Mouse (Mus musculus) forebrain, embryonic 16.5 days (tissue): ENCODE measurements around the gene Trim71. TPM values are rescaled to one million over a fixed set of nuclear protein-coding genes. Genes with fewer than 3 reads are reported as not detected.

ENCODE experiments used
- ATAC-seq: fragments of 200-750 bp; cut with Nextera tagmentation; 2 replicates; pipeline ENCODE4 v1.8.0; 2017; ENCODE audit warnings: mild to moderate bottlenecking, moderate library complexity
- H3K27ac ChIP-seq: fragments of 300-500 bp; sonication (generic); 2 replicates; pipeline ENCODE4 v1.5.1; 2014; ENCODE audit warnings: low read length, control low read depth
- H3K27me3 ChIP-seq: fragments of 300-500 bp; sonication (generic); replicated peaks from 2 replicates; pipeline ENCODE4 v1.6.1; 2014; ENCODE audit warnings: low read length; ENCODE audit not compliant: control insufficient read depth, insufficient read depth
- H3K36me3 ChIP-seq: fragments of 300-500 bp; sonication (generic); 2 replicates; pipeline ENCODE4 v1.6.1; 2014; ENCODE audit not compliant: control insufficient read depth, insufficient read depth
- H3K4me1 ChIP-seq: fragments of 300-500 bp; sonication (generic); replicated peaks from 2 replicates; pipeline ENCODE4 v1.6.1; 2014; ENCODE audit warnings: low read length; ENCODE audit not compliant: control insufficient read depth, insufficient read depth
- H3K4me2 ChIP-seq: fragments of 300-500 bp; sonication (generic); 2 replicates; pipeline ENCODE4 v1.6.1; 2014; ENCODE audit warnings: mild to moderate bottlenecking, low read length, control low read depth
- H3K4me3 ChIP-seq: fragments of 300-500 bp; sonication (generic); replicated peaks from 2 replicates; pipeline ENCODE4 v1.5.1; 2014; ENCODE audit warnings: mild to moderate bottlenecking, low read length, control low read depth
- H3K9ac ChIP-seq: fragments of 300-500 bp; sonication (generic); replicated peaks from 2 replicates; pipeline ENCODE4 v1.6.1; 2014; ENCODE audit warnings: low read depth, low read length, control low read depth
- H3K9me3 ChIP-seq: fragments of 300-500 bp; sonication (generic); 2 replicates; pipeline ENCODE4 v1.6.1; 2016; ENCODE audit warnings: low read length; ENCODE audit not compliant: control insufficient read depth
- WGBS: fragments of 180-500 bp; shearing (Covaris S2); extraction: QIAGEN DNeasy Blood & Tissue Kit; methylation state at CpG from one replicate; pipeline ENCODE4 v1.1.7; 2014; 5-methylcytosine and 5-hydroxymethylcytosine counted together
- polyA plus RNA-seq: library from polyadenylated mRNA; unstranded; fragments of >200 nt; fragmentation: Nextera tagmentation; extraction: Ambion mirVana; gene quantifications from 2 replicates; pipeline ENCODE4 v1.2.1, GENCODE M21; 2015

Gene Trim71
- polyA plus RNA-seq, 1 experiment from 2014 or later: 0.13 TPM

DNA sequence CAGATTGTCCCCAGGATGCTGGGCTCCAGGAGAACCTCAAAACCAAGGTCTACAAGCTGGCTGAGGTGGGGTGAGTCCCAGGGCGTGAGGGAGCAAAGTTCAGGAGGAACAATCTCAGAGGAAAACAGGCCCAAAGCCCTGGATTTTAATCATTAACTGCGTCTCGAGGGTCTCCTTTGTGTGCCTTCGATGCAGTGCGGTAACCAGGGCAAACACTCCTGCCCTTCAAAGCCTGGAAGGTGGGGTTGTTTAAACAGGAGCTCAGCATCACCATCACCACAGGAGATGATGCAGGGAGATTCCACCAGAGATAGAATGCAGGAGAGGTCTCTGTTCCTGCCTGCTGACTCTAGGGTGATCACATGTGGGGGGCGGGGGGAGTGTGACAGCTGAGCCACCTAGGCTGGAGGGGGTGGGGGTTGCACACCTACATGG lies 16.5 kb downstream of the Trim71 start:
- H3K4me2 ChIP-seq: no peak overlapping the region
- peaks cover 14% of the 10 kb centered on the region for H3K27me3 ChIP-seq
- H3K9me3 ChIP-seq: no peaks in the 10 kb centered on the region
- no peak overlapping the region for H3K27ac ChIP-seq
- H3K4me1 ChIP-seq: peaks cover 9% of the 10 kb centered on the region
- ATAC-seq: no peak
- no peak overlapping the region for H3K4me3 ChIP-seq
- no peak overlapping the region for H3K9ac ChIP-seq
- WGBS: 15% methylated on average over 6 of the region's 6 CpGs
- no peaks in the 10 kb centered on the region for H3K36me3 ChIP-seq

DNA sequence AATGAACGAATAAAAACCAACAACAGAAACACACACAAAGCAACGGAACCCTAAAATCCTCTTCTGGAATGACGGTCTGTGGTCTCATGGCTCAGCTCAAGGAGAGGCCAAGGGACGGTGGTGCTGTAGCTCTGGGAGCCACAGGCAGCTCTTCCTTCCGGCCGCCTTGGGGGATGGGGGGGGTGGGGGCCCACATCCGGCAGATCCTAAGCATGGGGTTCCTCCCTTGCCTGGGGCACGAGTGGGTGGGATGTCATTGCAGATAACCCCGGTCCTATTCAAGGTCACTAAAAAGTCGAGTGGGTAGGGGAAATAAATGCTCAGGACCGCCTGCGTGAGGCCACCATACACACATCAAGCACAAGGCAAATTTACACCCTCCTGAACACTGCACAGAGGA lies 17.4 kb downstream of the Trim71 start:
- H3K4me3 ChIP-seq: no peak overlapping the region
- H3K4me1 ChIP-seq: peaks cover 9% of the 10 kb centered on the region
- H3K9ac ChIP-seq: no peak overlapping the region
- WGBS: 77% methylated on average over 12 of the region's 12 CpGs
- no peaks in the 10 kb centered on the region for H3K36me3 ChIP-seq
- no peaks in the 10 kb centered on the region for H3K9me3 ChIP-seq
- ATAC-seq: no peak
- H3K27ac ChIP-seq: no peak overlapping the region
- no peak overlapping the region for H3K4me2 ChIP-seq
- H3K27me3 ChIP-seq: peaks cover 14% of the 10 kb centered on the region

DNA sequence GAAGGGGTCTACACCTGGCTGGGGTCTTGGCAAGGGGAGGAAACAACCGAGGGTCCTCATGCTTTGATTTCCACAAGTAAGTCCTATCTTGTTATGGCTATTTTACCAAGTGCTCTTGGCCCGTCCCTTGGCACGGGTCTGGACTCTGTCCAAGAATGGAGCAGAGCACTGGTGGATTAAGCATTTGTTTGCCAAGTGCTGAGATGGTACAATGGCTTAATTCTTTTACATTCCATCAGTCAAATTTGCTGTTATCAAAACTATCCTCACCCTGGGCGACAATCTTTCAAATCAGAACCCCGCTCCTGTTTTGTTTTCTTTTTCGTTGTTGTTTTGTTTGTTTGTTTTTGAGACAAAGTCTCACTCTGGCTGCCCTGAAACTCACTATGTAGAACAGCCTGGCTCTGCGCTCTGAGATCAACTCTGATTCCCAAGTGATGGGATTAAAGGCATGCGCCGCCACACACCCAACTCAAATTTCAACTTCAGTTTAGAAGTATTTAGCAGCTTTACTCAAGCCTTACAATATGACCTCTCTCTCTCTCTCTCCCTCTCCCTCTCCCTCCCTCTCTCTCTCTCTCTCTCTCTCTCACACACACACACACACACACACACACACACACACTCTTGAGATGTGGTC lies 19.3 kb downstream of the Trim71 start:
- Histone ChIP-seq H3K4me1 (peaks cover 9% of the 10 kb centered on the region), H3K27ac (no peak overlapping the region), H3K9me3 (no peaks in the 10 kb centered on the region), H3K27me3 (peaks cover 16% of the 10 kb centered on the region), H3K4me2 (no peak overlapping the region), H3K36me3 (no peaks in the 10 kb centered on the region), H3K4me3 (no peak overlapping the region), H3K9ac (no peak overlapping the region)
- no peak for ATAC-seq
- WGBS: 12% methylated on average over 9 of the region's 9 CpGs

DNA sequence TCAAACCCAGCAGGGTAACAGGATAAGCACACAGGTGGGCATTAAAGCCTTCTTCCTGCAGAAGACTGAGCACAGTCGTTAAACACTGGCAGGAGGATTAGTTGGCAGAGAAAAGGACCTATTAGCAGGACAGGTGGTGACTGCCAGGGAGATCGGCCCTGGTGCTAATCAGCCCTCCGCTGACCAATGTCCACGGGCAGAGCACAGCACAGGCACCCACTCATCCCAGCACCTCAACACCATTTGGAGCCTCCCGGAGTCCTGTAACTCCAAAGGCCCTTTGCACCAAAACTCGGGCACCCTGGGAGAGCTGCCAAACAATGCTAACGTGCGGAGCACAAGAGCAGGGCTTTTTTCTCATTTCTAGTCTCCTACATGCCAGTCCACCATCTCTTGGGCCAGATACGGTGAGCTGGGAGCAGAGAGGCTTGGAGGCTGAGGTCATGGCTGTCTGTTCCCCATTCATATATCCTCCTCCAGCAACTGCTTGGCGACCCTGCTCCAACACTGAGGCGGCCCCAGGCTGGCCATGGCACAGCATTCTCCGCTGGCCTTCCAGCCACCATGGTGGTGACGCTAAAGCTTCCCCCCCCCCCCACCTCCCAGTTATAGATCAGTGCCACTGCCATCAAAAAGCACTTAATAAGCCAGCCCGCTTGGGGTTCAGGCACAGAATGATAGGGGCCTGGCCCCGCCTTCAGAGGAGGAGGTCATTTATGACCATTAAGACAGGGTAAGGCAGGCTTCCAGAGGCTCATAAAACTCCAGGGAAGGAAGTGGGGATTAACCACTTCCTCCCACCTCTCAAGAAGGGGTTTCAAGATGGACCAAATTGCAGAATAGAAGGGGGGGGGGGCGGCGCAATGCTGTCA lies 20.1 kb downstream of the Trim71 start:
- H3K4me3 ChIP-seq: no peak overlapping the region
- H3K9ac ChIP-seq: no peak overlapping the region
- H3K27ac ChIP-seq: no peak overlapping the region
- H3K4me1 ChIP-seq: peaks cover 9% of the 10 kb centered on the region
- H3K4me2 ChIP-seq: no peak overlapping the region
- WGBS: 45% methylated on average over 17 of the region's 17 CpGs
- H3K9me3 ChIP-seq: no peaks in the 10 kb centered on the region
- no peaks in the 10 kb centered on the region for H3K36me3 ChIP-seq
- peaks cover 16% of the 10 kb centered on the region for H3K27me3 ChIP-seq
- ATAC-seq: no peak

DNA sequence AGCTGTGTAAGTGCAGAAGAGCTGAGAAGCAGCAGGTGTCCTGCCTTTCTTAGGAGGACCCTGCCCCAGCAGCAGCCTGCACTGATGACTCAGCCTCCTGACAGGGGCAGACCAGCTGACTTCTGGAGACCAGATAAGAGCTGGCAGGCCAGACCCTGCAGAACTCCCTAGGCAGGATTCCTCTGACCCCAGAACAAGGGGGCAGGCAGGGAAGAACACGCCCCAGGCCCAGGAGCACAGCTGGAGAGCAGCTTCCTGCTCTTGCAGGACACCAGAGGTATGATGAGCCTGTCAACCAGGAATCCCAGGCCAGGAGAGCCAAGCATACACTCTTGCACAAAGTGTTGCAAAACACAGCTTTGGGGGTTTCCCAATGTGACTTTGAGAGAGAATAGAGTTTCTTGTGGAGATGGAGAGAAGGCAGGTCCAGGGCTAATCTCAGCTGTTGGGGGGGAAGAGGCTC lies 22.9 kb downstream of the Trim71 start:
- 91% methylated on average over 1 of the region's 1 CpGs for WGBS
- no peaks in the 10 kb centered on the region for H3K9me3 ChIP-seq
- H3K4me2 ChIP-seq: no peak overlapping the region
- peaks cover 5% of the 10 kb centered on the region; the same call in 1 of the 2 replicates for H3K4me1 ChIP-seq
- no peak for ATAC-seq
- no peak overlapping the region for H3K27ac ChIP-seq
- H3K4me3 ChIP-seq: no peak overlapping the region
- no peak overlapping the region for H3K9ac ChIP-seq
- H3K36me3 ChIP-seq: no peaks in the 10 kb centered on the region
- H3K27me3 ChIP-seq: peaks cover 2% of the 10 kb centered on the region; the same call in 1 of the 2 replicates

DNA sequence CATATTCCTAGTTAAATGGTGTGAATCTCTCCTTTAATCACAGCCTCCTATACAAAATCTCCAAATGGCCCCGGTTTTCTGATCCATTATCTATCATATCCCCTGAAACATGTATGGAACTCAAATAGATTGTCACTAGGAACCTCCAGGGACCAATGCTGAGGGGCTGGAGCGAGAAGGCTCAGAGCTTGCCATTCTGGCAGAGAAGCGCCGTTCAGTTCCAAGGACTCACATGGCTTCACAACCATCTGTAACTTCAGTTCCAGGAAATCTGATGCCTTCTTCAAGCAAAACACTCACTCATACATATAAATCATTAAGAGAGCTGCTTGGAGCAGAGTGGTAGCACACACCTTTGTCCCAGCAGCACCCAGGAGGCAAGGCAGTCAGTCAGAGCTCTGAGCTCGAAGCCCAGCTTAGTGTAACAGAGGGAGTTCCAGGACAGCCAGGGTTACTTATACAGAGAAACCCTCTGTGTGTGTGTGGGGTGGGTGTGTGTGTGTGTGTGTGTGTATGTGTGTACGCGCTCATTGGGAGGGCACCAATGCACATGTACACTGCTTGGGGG lies 25.1 kb downstream of the Trim71 start:
- no peaks in the 10 kb centered on the region for H3K36me3 ChIP-seq
- no peaks in the 10 kb centered on the region for H3K4me1 ChIP-seq
- H3K27me3 ChIP-seq: 0 out of 2 replicates have a peak, but pooled peaks cover 2% of the 10 kb centered on the region
- H3K9me3 ChIP-seq: no peaks in the 10 kb centered on the region
- H3K4me3 ChIP-seq: no peak overlapping the region
- ATAC-seq: no peak
- H3K4me2 ChIP-seq: no peak overlapping the region
- 72% methylated on average over 7 of the region's 7 CpGs for WGBS
- H3K9ac ChIP-seq: no peak overlapping the region
- no peak overlapping the region for H3K27ac ChIP-seq

DNA sequence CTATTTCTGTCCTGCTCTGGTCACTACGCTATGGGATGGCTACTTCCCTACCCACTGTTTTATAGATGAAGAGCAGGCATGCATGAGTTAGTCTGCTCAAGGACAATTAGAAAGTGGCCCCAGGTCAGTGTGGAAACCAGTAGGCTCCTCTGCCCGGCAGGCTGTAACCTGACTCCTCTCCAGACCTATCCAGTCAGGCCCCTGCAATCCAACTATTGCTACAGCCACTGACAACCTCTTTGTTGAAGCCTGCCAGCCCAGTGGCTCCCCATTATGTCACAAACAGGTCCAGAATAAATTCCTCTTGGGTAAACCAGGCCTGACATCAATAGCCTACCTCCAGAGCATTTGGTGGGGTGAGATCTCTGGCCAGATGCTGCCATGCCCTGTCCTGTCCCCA lies 27.5 kb downstream of the Trim71 start:
- H3K4me3 ChIP-seq: no peak overlapping the region
- WGBS: 25% methylated on average over 2 of the region's 2 CpGs
- H3K4me1 ChIP-seq: no peaks in the 10 kb centered on the region
- H3K4me2 ChIP-seq: no peak overlapping the region
- H3K9me3 ChIP-seq: no peaks in the 10 kb centered on the region
- no peak overlapping the region for H3K27ac ChIP-seq
- no peak for ATAC-seq
- 0 out of 2 replicates have a peak, but pooled peaks cover 2% of the 10 kb centered on the region for H3K27me3 ChIP-seq
- H3K9ac ChIP-seq: no peak overlapping the region
- H3K36me3 ChIP-seq: no peaks in the 10 kb centered on the region

DNA sequence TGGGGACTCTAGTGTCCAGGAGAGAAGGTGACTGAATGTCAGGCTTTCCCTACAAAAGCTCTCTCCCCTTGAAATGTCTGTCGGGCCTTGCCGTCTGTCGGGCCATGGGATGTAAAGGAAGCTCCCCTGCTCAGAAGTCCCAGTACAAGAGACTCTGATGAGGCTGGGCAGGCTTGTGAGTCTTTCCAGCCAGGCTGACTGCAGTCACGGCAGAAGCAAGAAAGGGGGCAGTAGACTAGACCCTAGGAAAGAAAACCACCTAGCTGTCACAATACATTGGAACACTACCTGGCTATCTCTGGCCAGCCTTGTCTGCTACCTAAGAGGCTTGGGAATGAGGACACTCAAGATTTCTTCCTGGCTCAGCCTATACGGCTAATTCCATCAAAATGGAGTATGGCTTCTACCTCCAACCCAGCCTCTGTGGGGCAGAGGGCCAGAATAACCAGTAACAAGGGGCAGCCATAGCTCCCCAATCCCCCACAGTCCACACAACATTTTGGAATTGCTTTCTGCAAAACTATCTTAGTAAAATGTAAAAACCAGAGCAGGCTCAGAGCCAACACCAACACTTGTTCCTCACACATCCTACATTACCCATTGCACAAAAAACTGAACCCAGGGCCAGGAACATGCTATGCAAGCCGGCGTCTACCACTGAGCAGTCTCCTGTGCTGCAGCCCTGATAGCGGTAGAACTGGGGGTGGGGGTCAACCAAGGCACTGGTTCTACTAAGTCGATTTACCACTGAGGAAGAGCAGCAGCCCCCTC lies 29.2 kb downstream of the Trim71 start:
- no peak overlapping the region for H3K4me3 ChIP-seq
- no peaks in the 10 kb centered on the region for H3K9me3 ChIP-seq
- no peak for ATAC-seq
- no peaks in the 10 kb centered on the region for H3K27me3 ChIP-seq
- H3K36me3 ChIP-seq: no peaks in the 10 kb centered on the region
- 79% methylated on average over 9 of the region's 9 CpGs for WGBS
- H3K4me2 ChIP-seq: no peak overlapping the region
- H3K27ac ChIP-seq: no peak overlapping the region
- H3K4me1 ChIP-seq: no peaks in the 10 kb centered on the region
- H3K9ac ChIP-seq: no peak overlapping the region

DNA sequence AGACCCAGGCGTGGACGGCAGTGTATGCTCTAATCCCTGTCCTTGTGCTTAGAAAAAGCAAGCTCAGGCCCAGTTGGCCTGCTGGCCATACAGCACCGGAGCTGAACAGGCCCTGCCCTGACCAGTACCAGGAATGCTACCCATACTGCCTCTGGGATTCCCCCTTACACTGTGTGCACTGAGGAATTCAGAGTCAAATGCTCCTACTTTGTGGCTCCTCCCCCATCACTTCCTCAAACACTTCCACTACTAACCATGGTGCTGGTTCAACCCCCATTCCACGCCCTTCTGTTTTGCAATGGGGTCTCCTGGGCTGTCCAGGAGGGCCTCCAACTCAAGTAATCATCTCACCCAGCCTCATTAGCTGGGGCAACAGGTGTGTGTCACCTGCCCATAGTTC lies 30.3 kb downstream of the Trim71 start:
- H3K4me3 ChIP-seq: no peak overlapping the region
- H3K9ac ChIP-seq: no peak overlapping the region
- H3K36me3 ChIP-seq: no peaks in the 10 kb centered on the region
- no peak overlapping the region for H3K27ac ChIP-seq
- H3K4me2 ChIP-seq: no peak overlapping the region
- no peak for ATAC-seq
- H3K9me3 ChIP-seq: no peaks in the 10 kb centered on the region
- H3K4me1 ChIP-seq: no peaks in the 10 kb centered on the region
- H3K27me3 ChIP-seq: no peaks in the 10 kb centered on the region
- 65% methylated on average over 4 of the region's 4 CpGs for whole genome bisulfite sequencing
